Mouse (Mus musculus) bone marrow macrophage, adult 2 months (primary cell): ENCODE results near the gene Zfc3h1.

ENCODE experiments used
- CTCF ChIP-seq: IDR thresholded peaks from 2 replicates; pipeline ENCODE4 v1.5.1; 2012; ENCODE audit warnings: low read depth, mild to moderate bottlenecking, low read length, moderate library complexity
- POLR2A ChIP-seq: IDR thresholded peaks from 2 replicates; pipeline ENCODE4 v1.6.1; 2012; ENCODE audit warnings: mild to moderate bottlenecking, low read depth, low read length, borderline replicate concordance

DNA sequence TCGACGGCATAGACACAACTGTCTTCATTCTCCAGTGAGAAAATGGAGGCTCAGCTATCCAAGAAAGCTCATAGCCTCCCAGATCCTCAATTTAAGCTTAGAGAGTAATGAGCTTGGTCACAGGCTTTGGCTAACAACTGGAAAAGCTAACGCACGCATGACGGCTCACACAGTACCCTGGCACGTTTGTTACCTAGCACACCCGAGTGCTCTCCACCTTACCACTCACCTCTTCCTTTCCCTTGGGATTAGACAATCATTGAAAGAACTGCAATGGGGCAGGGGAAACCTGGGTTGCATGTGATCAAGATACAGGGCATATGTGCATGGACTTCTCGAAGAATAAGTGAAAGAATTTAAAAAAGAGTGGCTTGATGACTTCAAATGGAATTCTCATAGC is 83.2 kb downstream of the Zfc3h1 start:
- TF ChIP-seq CTCF (no peak), POLR2A (no peak)
